Mouse (Mus musculus): Measurements from ENCODE around the gene Dbr1. TPM values are rescaled to one million over a fixed set of nuclear protein-coding genes. Genes with fewer than 3 reads are reported as not detected.

The Dbr1 gene
- total and polyA plus RNA-seq, 2 experiments from 2014 or later = 18.1 to 30.7 TPM

GRCm38 (mm10) chr9:99557580-99558300 lies 17.9 kb upstream of the Dbr1 start:
- no peaks in the 10 kb centered on the region for H3K9me3 ChIP-seq (ENCODE audit: low read length)
- ATAC-seq (no peak), DNase-seq (ENCODE audit: low spot score) (no peak)
- no peak for TF ChIP-seq CTCF (IDR thresholded peaks at IDR 0.05; ENCODE audit: low read depth)
- H3K36me3 ChIP-seq (ENCODE audit: insufficient read depth, low read length) = no peaks in the 10 kb centered on the region
- H3K27ac ChIP-seq = no peak overlapping the region
- H3K4me3 ChIP-seq (ENCODE audit: low read length) = no peak overlapping the region
- WGBS = 88% methylated on average over 8 of the region's 8 CpGs
- no peaks in the 10 kb centered on the region for H3K4me1 ChIP-seq (ENCODE audit: insufficient read depth, low read length)
- no peak overlapping the region for H3K4me2 ChIP-seq (ENCODE audit: low read depth, low read length)
- no peaks in the 10 kb centered on the region for H3K27me3 ChIP-seq (ENCODE audit: insufficient read depth, low read length)
- no peak overlapping the region for H3K9ac ChIP-seq (replicated peaks; ENCODE audit: low read length)

DNA sequence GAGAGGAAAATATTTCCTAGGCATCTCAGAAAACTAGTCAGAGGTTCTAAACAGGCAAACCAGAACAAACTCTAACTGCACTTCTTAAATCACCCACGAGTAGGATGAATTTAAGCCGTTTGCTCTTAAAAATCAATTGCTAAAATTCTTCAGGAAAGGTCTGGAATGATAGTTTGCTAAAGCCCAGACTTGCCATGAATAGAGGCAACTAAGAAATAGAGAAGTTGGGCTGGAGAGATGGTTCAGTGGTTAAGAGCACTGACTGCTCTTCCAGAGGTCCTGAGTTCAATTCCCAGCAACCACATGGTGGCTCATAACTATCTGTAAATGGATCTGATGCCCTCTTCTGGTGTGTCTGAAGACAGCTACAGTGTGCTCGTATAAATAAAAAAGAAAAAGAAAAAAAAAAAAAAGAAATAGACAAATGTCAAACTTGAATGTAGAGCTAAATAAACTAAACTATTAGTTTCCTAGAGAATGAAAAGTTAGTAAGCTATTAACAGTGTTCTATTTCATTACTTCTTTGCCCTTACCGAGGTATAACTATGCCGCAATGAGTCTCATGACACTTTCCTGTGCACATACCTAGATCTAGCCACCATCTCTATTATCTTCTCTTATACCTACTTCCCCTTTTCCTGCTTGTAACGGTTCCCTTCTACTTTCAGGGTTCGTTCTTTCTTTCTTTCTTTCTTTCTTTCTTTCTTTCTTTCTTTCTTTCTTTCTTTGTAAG lies 16.6 kb upstream of the Dbr1 start:
- Histone ChIP-seq H3K36me3 (ENCODE audit: insufficient read depth, low read length) (no peaks in the 10 kb centered on the region), H3K9ac (replicated peaks; ENCODE audit: low read length) (no peak overlapping the region), H3K27me3 (ENCODE audit: insufficient read depth, low read length) (no peaks in the 10 kb centered on the region), H3K9me3 (ENCODE audit: low read length) (no peaks in the 10 kb centered on the region), H3K27ac (no peak overlapping the region), H3K4me3 (ENCODE audit: low read length) (no peak overlapping the region), H3K4me2 (ENCODE audit: low read depth, low read length) (no peak overlapping the region), H3K4me1 (ENCODE audit: insufficient read depth, low read length) (no peaks in the 10 kb centered on the region)
- no peak for TF ChIP-seq CTCF (IDR thresholded peaks at IDR 0.05; ENCODE audit: low read depth)
- ATAC-seq (no peak), DNase-seq (ENCODE audit: low spot score) (no peak)
- WGBS = 91% methylated on average over 7 of the region's 7 CpGs

DNA sequence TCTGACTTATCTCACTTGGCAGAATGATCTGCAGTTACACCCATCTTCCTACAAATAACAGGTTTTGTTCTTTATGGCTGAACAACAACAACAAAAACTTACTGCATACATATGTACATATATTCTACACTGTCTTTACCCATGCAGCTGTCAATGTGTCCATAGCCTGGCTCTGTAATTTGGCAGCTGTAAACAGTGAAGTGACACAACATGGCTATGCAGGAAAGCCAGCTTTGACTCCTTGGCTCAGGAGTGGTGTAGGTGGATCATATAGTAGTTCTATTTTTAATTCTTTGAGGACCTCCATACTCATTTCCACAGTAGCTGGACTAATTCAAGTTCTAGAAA lies 16.1 kb upstream of the Dbr1 start:
- H3K36me3 ChIP-seq (ENCODE audit: insufficient read depth, low read length) = no peaks in the 10 kb centered on the region
- H3K27me3 ChIP-seq (ENCODE audit: insufficient read depth, low read length) = no peaks in the 10 kb centered on the region
- H3K9me3 ChIP-seq (ENCODE audit: low read length) = no peaks in the 10 kb centered on the region
- no peak overlapping the region for H3K27ac ChIP-seq
- H3K4me2 ChIP-seq (ENCODE audit: low read depth, low read length) = no peak overlapping the region
- H3K4me3 ChIP-seq (ENCODE audit: low read length) = no peak overlapping the region
- H3K9ac ChIP-seq (replicated peaks; ENCODE audit: low read length) = no peak overlapping the region
- no peak for DNase-seq (ENCODE audit: low spot score)
- H3K4me1 ChIP-seq (ENCODE audit: insufficient read depth, low read length) = no peaks in the 10 kb centered on the region
- TF ChIP-seq CTCF (IDR thresholded peaks at IDR 0.05; ENCODE audit: low read depth) = no peak
- no peak for ATAC-seq

DNA sequence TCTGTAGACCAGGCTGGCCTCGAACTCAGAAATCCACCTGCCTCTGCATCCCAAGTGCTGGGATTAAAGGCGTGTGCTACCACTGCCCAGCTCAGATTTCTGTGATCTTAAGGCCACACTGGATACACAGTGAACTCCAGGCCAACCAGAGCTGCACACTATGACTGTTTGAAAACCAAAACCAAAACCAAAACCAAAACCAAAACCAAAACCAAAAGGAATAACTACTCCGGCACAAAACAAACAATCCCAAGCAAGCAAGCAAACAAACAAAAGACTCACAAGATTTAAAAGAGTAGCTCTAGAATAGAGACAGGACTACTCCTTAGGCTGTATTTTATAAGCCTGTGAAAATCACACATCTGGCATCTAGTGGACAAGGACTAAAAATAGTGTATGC lies 15.2 kb upstream of the Dbr1 start:
- no peak overlapping the region for H3K4me2 ChIP-seq (ENCODE audit: low read depth, low read length)
- DNase-seq (ENCODE audit: low spot score) (no peak), ATAC-seq (no peak)
- no peak overlapping the region for H3K27ac ChIP-seq
- H3K9me3 ChIP-seq (ENCODE audit: low read length) = no peaks in the 10 kb centered on the region
- 94% methylated on average over 3 of the region's 3 CpGs for WGBS
- H3K36me3 ChIP-seq (ENCODE audit: insufficient read depth, low read length) = no peaks in the 10 kb centered on the region
- TF ChIP-seq CTCF (IDR thresholded peaks at IDR 0.05; ENCODE audit: low read depth) = no peak
- H3K9ac ChIP-seq (replicated peaks; ENCODE audit: low read length) = no peak overlapping the region
- H3K27me3 ChIP-seq (ENCODE audit: insufficient read depth, low read length) = no peaks in the 10 kb centered on the region
- no peaks in the 10 kb centered on the region for H3K4me1 ChIP-seq (ENCODE audit: insufficient read depth, low read length)
- no peak overlapping the region for H3K4me3 ChIP-seq (ENCODE audit: low read length)

DNA sequence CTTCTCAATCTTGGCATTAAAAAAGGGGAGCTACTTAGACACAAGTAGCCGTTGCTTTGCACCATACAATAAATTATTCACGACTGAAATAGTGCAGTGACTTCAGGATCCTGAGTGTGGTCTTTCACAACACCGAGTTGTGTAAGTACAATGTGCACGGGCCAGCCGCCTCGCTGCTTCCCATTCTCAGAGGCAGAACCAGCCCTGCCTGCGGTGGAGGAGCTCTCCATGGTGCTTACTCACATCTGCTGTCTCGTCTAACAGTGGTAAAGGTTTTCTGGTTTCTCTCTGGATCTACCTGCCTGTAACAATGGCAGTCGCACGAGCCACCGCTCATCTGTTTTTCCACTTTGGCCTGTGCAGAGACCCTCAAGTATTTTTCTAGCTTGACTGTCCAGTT lies 11.9 kb upstream of the Dbr1 start:
- TF ChIP-seq CTCF (IDR thresholded peaks at IDR 0.05; ENCODE audit: low read depth) = no peak
- Histone ChIP-seq H3K36me3 (ENCODE audit: insufficient read depth, low read length) (no peaks in the 10 kb centered on the region), H3K4me3 (ENCODE audit: low read length) (no peak overlapping the region), H3K9me3 (ENCODE audit: low read length) (no peaks in the 10 kb centered on the region), H3K4me1 (ENCODE audit: insufficient read depth, low read length) (peaks cover 10% of the 10 kb centered on the region), H3K9ac (replicated peaks; ENCODE audit: low read length) (no peak overlapping the region), H3K27ac (no peak overlapping the region), H3K4me2 (ENCODE audit: low read depth, low read length) (no peak overlapping the region), H3K27me3 (ENCODE audit: insufficient read depth, low read length) (no peaks in the 10 kb centered on the region)
- DNase-seq (ENCODE audit: low spot score) = peak; percentile 6
- WGBS = 34% methylated on average over 11 of the region's 11 CpGs
- ATAC-seq = no peak

DNA sequence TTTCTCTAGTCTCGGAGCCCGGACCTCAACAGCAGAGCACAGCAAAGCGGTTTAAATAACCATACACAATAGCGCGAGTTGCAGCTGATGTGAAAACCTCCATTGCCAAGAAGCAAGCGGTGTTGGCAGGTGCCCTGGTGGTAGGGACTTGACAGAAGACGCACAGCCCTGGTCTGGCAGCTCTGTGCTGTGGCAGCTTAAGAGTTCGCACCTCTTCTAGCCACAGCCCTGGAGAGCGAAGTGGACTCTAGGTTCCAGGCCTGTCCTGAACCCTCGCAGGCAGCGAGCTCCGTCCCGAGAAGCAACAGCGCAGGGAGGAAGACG lies 7.6 kb upstream of the Dbr1 start:
- Histone ChIP-seq H3K9me3 (ENCODE audit: low read length) (no peaks in the 10 kb centered on the region), H3K4me3 (ENCODE audit: low read length) (peak overlapping the region; percentile 95), H3K27ac (peak overlapping the region; percentile 99), H3K9ac (replicated peaks; ENCODE audit: low read length) (peak overlapping the region; percentile 96), H3K36me3 (ENCODE audit: insufficient read depth, low read length) (no peaks in the 10 kb centered on the region), H3K27me3 (ENCODE audit: insufficient read depth, low read length) (no peaks in the 10 kb centered on the region), H3K4me1 (ENCODE audit: insufficient read depth, low read length) (peaks cover 10% of the 10 kb centered on the region), H3K4me2 (ENCODE audit: low read depth, low read length) (peak overlapping the region; percentile 75)
- ATAC-seq = no peak; the same call in 1 of the 2 replicates
- WGBS = 1% methylated on average over 15 of the region's 15 CpGs
- peak; percentile 49 for DNase-seq (ENCODE audit: low spot score)
- TF ChIP-seq CTCF (IDR thresholded peaks at IDR 0.05; ENCODE audit: low read depth) = peak; percentile 31; the same call in 1 of the 2 replicates

All from hindbrain, postnatal 0 days (tissue).